Mouse (Mus musculus): Measurements from ENCODE around the gene Snai1.
A peak's percentile ranks its signal among the peaks of the same experiment; 100 is the strongest.

Snai1 gene

GRCm38 (mm10) chr2:167519606-167520252 lies 18.3 kb upstream of the Snai1 start:
- DNase-seq (ENCODE audit: low spot score in 2 of 2), result no peak

DNA sequence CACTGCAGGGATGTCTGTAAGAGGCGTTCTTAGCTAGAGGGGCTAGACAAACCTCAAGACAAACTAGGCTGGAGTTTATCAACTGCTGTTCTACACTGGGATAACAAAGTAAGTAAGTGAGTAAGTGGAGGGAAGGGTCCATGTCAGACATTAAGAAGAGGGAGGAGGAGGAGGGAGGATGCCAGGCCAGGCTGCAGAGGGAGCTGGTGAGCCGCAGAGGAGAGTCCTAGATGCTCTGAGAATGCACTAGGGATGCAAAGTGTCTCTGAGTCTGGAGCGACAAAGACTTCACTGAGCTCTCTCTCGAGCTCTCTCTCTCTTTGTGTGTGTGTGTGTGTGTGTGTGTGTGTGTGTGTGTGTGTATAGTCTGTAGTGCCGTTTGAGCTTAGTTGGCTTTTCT lies 9.7 kb upstream of the Snai1 start:
- DNase-seq (ENCODE audit: low spot score in 2 of 2), result peak in 1 of 2 experiments; percentile 40

DNA sequence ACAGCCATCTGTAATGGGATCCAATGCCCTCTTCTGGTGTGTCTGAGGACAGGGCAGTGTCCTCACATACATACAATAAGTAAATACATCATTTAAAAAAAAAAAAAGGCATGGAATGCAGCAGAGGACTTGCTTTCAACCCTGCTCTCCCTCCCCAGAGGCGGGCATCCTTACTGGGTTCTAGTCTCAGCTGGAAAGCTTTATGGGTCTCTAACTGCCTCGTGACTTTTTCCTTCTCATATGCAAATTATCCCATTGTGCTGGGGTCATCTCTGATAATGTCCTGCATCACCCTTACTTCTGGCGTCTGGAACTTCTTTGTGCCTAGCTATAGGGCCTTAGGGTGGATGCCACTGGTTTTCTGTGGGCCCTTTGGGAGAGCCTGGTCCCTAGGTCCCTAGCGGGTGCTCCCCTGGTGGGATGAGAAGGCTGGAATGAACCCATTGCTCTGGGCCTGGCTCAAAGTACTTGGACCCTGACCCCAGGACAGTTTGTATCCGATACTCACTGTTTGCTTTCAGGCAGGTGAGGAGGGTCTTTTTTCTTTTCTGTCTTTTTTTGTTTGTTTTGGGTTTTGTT lies 8.0 kb upstream of the Snai1 start:
- no peak for DNase-seq (ENCODE audit: low spot score in 2 of 2)

- no peak for DNase-seq (ENCODE audit: low spot score in 2 of 2)
These were observed 7.5 kb upstream of the Snai1 start for GRCm38 (mm10) chr2:167530536-167530935.

- peak in 1 of 2 experiments; percentile 45 for DNase-seq (ENCODE audit: low spot score in 2 of 2)
These were observed 5.9 kb upstream of the Snai1 start for GRCm38 (mm10) chr2:167532131-167532530.

GRCm38 (mm10) chr2:167533880-167534279 lies 4.1 kb upstream of the Snai1 start:
- DNase-seq (ENCODE audit: low spot score in 2 of 2), result no peak

DNA sequence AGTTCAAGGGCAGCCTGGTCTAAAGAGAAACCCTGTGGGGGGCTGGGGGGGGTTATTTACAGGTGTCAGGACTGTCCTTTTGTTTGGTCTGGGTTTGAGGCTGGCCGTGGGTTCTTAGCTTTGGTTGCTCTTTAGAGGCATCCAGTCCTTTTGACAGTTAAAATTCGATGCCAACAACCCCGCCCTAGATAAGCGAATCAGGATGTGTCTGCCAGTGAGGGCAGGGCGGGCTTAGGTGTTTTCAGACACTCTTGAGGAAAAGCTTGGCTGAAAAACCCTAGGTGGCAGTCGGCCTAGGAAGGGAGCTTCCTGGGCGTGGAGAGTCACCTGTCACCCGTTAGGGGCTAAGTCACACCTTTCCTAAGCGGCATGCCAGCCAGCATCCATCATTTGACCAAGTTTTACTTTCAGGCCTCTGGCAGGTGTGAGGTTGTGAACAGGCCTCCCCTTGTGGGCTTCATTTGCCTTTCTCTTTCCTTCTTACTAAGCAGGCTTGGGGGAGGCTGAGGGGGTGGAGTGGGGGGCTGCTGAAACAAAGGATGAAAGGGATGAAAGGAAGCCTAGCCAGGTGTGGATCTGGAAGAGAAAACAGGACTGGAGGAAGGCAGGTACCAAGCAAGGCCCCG lies 1.6 kb upstream of the Snai1 start:
- DNase-seq (ENCODE audit: low spot score in 2 of 2), result no peak

DNA sequence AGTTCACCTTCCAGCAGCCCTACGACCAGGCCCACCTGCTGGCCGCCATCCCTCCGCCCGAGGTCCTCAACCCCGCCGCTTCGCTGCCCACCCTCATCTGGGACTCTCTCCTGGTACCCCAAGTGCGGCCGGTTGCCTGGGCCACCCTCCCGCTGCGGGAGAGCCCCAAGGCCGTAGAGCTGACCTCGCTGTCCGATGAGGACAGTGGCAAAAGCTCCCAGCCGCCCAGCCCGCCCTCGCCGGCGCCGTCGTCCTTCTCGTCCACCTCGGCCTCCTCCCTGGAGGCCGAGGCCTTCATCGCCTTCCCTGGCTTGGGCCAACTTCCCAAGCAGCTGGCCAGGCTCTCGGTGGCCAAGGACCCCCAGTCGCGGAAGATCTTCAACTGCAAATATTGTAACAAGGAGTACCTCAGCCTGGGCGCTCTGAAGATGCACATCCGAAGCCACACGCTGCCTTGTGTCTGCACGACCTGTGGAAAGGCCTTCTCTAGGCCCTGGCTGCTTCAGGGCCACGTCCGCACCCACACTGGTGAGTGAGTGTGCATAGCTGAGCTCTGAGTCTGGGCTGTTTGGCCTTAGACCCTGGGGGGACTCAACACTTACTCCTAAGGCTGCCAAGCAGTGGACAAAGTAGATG lies 794 bp downstream of the Snai1 start:
- no peak for DNase-seq (ENCODE audit: low spot score in 2 of 2)

- no peak for DNase-seq (ENCODE audit: low spot score in 2 of 2)
These were observed 1.8 kb downstream of the Snai1 start for GRCm38 (mm10) chr2:167539536-167540476.

GRCm38 (mm10) chr2:167540477-167541110 lies 2.6 kb downstream of the Snai1 start:
- no peak for DNase-seq (ENCODE audit: low spot score in 2 of 2)

GRCm38 (mm10) chr2:167541324-167541723 lies 3.3 kb downstream of the Snai1 start:
- DNase-seq (ENCODE audit: low spot score in 2 of 2), result no peak

DNA sequence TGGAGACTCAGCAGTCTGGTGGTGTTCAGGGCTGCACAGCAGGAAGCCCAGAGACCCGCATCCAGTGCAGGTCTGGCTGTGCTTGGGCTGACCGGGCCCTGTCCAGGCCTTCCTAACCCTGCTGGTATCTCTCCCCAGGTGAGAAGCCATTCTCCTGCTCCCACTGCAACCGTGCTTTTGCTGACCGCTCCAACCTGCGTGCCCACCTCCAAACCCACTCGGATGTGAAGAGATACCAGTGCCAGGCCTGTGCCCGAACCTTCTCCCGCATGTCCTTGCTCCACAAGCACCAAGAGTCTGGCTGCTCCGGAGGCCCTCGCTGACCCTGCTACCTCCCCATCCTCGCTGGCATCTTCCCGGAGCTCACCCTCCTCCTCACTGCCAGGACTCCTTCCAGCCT lies 3.8 kb downstream of the Snai1 start:
- no peak for DNase-seq (ENCODE audit: low spot score in 2 of 2)

DNA sequence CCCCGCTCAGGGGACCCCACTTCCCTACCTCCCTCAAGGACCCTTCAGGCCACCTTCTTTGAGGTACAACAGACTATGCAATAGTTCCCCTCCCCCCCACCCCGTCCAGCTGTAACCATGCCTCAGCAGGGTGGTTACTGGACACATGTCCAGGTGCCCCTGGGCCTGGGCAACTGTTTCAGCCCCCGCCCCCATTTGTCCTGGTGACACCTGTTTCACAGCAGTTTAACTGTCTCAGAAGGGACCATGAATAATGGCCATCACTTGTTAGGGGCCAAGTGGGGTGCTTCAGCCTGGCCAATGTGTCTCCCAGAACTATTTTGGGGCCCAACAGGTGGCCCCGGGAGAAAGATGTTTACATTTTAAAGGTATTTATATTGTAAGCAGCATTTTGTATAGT lies 4.4 kb downstream of the Snai1 start:
- no peak for DNase-seq (ENCODE audit: low spot score in 2 of 2)

DNA sequence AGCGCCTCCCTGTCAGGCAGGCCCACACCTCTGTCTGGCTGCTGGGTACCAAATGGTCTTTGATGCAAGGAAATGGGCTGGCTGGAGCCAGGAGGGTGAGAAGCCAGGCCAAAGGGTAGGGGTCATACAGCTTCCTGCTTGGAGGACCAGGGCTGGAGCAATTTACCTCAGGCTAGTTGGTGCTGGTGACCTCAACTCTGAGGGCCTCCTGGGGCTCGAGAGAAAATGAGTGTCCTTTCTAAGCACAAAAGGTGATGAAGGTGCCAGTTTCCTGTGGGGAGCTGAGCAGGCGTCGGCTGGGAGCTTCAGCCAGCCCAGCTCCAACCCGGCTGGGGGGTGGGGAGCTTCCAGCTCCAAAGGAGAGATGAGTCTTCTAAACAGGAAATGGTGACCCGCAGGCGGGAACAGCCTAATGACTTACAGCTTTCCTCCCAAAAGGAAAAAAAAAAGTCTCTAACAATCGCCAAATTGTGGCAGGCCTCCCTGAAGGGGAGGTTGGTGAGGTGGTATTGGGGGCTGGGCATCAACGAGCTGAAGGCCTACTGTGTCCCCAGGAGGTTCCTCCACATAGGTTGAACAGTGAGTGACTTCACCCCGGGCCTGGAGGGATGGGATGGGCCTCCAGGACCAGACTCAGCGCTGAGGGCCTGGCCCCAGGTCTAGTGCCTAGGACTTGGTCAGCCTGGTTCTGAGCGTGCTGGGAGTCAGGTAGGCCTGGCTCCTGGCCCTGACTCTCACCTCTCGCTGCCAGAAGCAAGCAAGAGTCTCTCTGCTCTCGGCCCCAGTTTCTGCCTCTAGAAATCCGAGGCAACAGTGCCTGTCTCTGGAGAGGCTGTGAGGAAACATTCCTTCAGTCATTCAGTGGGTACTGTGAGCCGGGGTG lies 5.4 kb downstream of the Snai1 start:
- no peak for DNase-seq (ENCODE audit: low spot score in 2 of 2)

DNA sequence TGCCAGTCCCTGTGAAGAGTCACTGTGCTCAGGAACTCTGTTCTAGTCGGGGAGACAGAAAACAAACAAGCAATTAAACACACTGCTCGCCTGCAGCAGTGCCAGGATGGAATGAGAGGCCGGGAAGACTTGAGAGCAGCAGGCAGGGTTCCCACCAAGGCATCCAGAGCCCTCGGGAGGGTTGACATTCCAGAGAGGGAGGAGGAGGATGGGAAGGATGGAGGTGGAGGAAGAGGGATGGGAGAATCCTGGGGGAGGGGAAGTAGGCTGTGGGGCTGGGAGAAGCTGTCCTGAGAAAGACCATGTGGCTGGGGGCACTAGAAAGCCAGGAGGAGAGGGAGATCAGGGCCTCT lies 6.0 kb downstream of the Snai1 start:
- no peak for DNase-seq (ENCODE audit: low spot score in 2 of 2)

- DNase-seq (ENCODE audit: low spot score in 2 of 2), result no peak
These were observed 6.5 kb downstream of the Snai1 start for GRCm38 (mm10) chr2:167544456-167544855.

- DNase-seq (ENCODE audit: low spot score in 2 of 2), result no peak
These were observed 8.6 kb downstream of the Snai1 start for GRCm38 (mm10) chr2:167546447-167547195.

DNA sequence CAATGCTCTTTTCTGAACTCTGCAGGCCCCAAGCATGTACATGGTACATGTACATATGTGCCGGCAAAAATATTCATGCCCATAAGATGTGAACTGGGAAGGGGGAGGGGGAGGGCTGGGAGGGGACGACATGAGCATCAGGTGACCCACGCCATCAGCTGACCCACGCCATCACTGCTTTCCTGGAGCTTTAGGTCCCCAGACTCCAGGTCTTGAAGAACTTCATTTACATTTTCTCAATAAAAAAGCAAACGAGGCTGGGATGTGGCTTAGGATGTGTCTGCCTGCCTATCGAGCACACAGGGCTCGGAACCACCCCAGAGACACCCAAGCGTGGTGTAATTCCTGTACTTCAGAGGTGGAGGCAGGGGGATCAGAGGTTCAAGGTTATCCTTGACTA lies 9.4 kb downstream of the Snai1 start:
- DNase-seq (ENCODE audit: low spot score in 2 of 2), result no peak

- no peak for DNase-seq (ENCODE audit: low spot score in 2 of 2)
These were observed 11.0 kb downstream of the Snai1 start for GRCm38 (mm10) chr2:167548961-167549360.

Data from spleen, postnatal 14 days (tissue).